Mouse (Mus musculus): Measurements from ENCODE around the gene Gm3952. TPM values are rescaled to one million over a fixed set of nuclear protein-coding genes. Genes with fewer than 3 reads are reported as not detected.

The Gm3952 gene
- polyA plus RNA-seq, 1 experiment from 2014 or later = not detected

DNA sequence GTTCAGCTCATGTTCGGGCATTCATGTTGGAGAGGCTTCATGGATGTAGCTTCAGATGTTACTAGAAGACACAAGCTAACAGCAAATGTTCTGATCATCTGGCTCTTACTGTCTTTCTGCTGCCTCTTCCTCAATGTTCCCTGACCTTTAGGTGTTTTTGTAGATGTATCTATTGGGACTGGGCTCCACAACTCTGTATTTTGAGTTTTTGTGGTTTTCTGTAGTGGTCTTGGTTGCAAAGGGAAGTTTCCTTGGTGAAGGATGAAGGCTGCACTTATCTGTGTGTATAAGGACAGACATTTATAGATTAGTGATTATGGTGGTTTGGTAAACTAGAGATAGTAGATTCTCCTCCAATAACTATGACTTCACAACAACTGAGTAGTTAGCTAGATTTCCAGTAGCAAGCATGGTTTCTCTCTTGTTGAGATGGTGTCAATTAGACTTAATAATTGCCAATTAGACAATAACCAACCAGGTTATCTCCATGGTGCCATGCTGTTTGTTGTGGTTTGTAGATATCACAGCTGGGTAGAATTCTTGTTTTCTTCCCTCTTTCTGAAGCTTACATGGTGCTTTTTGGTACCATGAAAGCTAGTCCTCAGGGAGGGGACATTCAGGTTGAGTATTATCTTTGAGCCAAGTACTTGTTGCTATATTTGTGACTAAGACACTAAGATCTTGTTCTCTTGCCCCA, 101.6 kb downstream of the Gm3952 start:
- H3K27ac ChIP-seq = no peak overlapping the region
- H3K36me3 ChIP-seq = no peaks in the 10 kb centered on the region
- H3K27me3 ChIP-seq (replicated peaks) = no peaks in the 10 kb centered on the region
- H3K9ac ChIP-seq = no peak overlapping the region
- no peak overlapping the region for H3K4me2 ChIP-seq
- H3K4me1 ChIP-seq = peaks cover 7% of the 10 kb centered on the region; the same call in 1 of the 2 replicates
- H3K4me3 ChIP-seq (replicated peaks) = no peak overlapping the region
- ATAC-seq (ENCODE audit: insufficient read depth, low FRiP score, low read depth) = no peak
- 84% methylated on average over 1 of the region's 1 CpGs for WGBS
- no peaks in the 10 kb centered on the region for H3K9me3 ChIP-seq

Other genes starting within 250 kb of the Gm3952 start
- gene Itgb1, start 113.0 kb downstream of the Gm3952 start, polyA plus RNA-seq (2015; fragmentation: Nextera tagmentation; extraction: Ambion mirVana) = 304 and 327 TPM in 2 replicates

All from stomach, embryonic 15.5 days (tissue).